Mouse (Mus musculus) hindbrain, embryonic 11.5 days (tissue): ENCODE data around the gene Glrp1. TPM values are rescaled to one million over a fixed set of nuclear protein-coding genes. Genes with fewer than 3 reads are reported as not detected.

Experiments used
- ATAC-seq: fragments of 200-750 bp; cut with Nextera tagmentation; 2 replicates; pipeline ENCODE4 v1.8.0; 2017; ENCODE audit warnings: mild to moderate bottlenecking, moderate TSS enrichment, moderate library complexity; ENCODE audit not compliant: low FRiP score
- DNase-seq: peaks from one replicate; pipeline ENCODE4 v3.0.0-alpha.2; 2015; ENCODE audit warnings: low spot score
- H3K27ac ChIP-seq: fragments of 300-500 bp; sonication (generic); 2 replicates; pipeline ENCODE4 v1.5.1; 2014; ENCODE audit warnings: mild to moderate bottlenecking, low read depth, low read length
- H3K27me3 ChIP-seq: fragments of 300-500 bp; sonication (generic); 2 replicates; pipeline ENCODE4 v1.6.1; 2014; ENCODE audit warnings: mild to moderate bottlenecking, low read length, moderate library complexity, mixed read lengths; ENCODE audit not compliant: control insufficient read depth, insufficient read depth
- H3K36me3 ChIP-seq: fragments of 300-500 bp; sonication (generic); 2 replicates; pipeline ENCODE4 v1.6.1; 2014; ENCODE audit warnings: mild to moderate bottlenecking, low read length, moderate library complexity, mixed read lengths; ENCODE audit not compliant: control insufficient read depth, insufficient read depth
- H3K4me1 ChIP-seq: fragments of 300-500 bp; sonication (generic); replicated peaks from 2 replicates; pipeline ENCODE4 v1.6.1; 2014; ENCODE audit warnings: low read length, mixed read lengths; ENCODE audit not compliant: control insufficient read depth, insufficient read depth
- H3K4me2 ChIP-seq: fragments of 300-500 bp; sonication (generic); replicated peaks from 2 replicates; pipeline ENCODE4 v1.6.1; 2014; ENCODE audit warnings: mild to moderate bottlenecking, low read depth, low read length
- H3K4me3 ChIP-seq: fragments of 300-500 bp; sonication (generic); 2 replicates; pipeline ENCODE4 v1.5.1; 2014; ENCODE audit warnings: low read depth, low read length
- H3K9ac ChIP-seq: fragments of 300-500 bp; sonication (generic); 2 replicates; pipeline ENCODE4 v1.6.1; 2014; ENCODE audit warnings: low read depth, low read length
- H3K9me3 ChIP-seq: fragments of 300-500 bp; sonication (generic); 2 replicates; pipeline ENCODE4 v1.6.1; 2016; ENCODE audit warnings: low read length; ENCODE audit not compliant: control insufficient read depth
- WGBS: fragments of 180-500 bp; shearing (Covaris S2); extraction: QIAGEN DNeasy Blood & Tissue Kit; methylation state at CpG from one replicate; pipeline ENCODE4 v1.1.7; 2014; 5-methylcytosine and 5-hydroxymethylcytosine counted together
- polyA plus RNA-seq: library from polyadenylated mRNA; unstranded; fragments of >200 nt; fragmentation: Nextera tagmentation; extraction: Ambion mirVana; gene quantifications from 2 replicates; pipeline ENCODE4 v1.2.1, GENCODE M21; 2014

The Glrp1 gene
- polyA plus RNA-seq, 1 experiment from 2014 or later = not detected

GRCm38 (mm10) chr1:88488957-88489356, 20.9 kb downstream of the Glrp1 start:
- no peak overlapping the region for H3K9ac ChIP-seq
- no peak overlapping the region for H3K27ac ChIP-seq
- no peaks in the 10 kb centered on the region for H3K4me1 ChIP-seq
- WGBS = 77% methylated on average over 4 of the region's 4 CpGs
- no peak overlapping the region for H3K4me3 ChIP-seq
- H3K27me3 ChIP-seq = no peaks in the 10 kb centered on the region
- H3K36me3 ChIP-seq = no peaks in the 10 kb centered on the region
- no peak for ATAC-seq
- no peak for DNase-seq
- no peaks in the 10 kb centered on the region for H3K9me3 ChIP-seq
- H3K4me2 ChIP-seq = no peak overlapping the region

- 78% methylated on average over 4 of the region's 4 CpGs for WGBS
- no peaks in the 10 kb centered on the region for H3K27me3 ChIP-seq
- ATAC-seq (no peak), DNase-seq (no peak)
- H3K9ac ChIP-seq = no peak overlapping the region
- H3K4me3 ChIP-seq = no peak overlapping the region
- H3K27ac ChIP-seq = no peak overlapping the region
- H3K4me1 ChIP-seq = no peaks in the 10 kb centered on the region
- no peak overlapping the region for H3K4me2 ChIP-seq
- H3K9me3 ChIP-seq = no peaks in the 10 kb centered on the region
- H3K36me3 ChIP-seq = no peaks in the 10 kb centered on the region
Observed at GRCm38 (mm10) chr1:88486336-88486735, 23.5 kb downstream of the Glrp1 start.

- no peaks in the 10 kb centered on the region for H3K27me3 ChIP-seq
- H3K36me3 ChIP-seq = no peaks in the 10 kb centered on the region
- H3K4me3 ChIP-seq = no peak overlapping the region
- no peak overlapping the region for H3K27ac ChIP-seq
- H3K9ac ChIP-seq = no peak overlapping the region
- no peaks in the 10 kb centered on the region for H3K9me3 ChIP-seq
- H3K4me1 ChIP-seq = no peaks in the 10 kb centered on the region
- DNase-seq (no peak), ATAC-seq (no peak)
- H3K4me2 ChIP-seq = no peak overlapping the region
- WGBS = 82% methylated on average over 4 of the region's 4 CpGs
Observed at GRCm38 (mm10) chr1:88484059-88484458, 25.8 kb downstream of the Glrp1 start.

GRCm38 (mm10) chr1:88482142-88483099, 27.4 kb downstream of the Glrp1 start:
- Histone ChIP-seq H3K9me3 (no peaks in the 10 kb centered on the region), H3K4me3 (no peak overlapping the region), H3K4me2 (no peak overlapping the region), H3K36me3 (no peaks in the 10 kb centered on the region), H3K4me1 (no peaks in the 10 kb centered on the region), H3K27me3 (no peaks in the 10 kb centered on the region), H3K27ac (no peak overlapping the region), H3K9ac (no peak overlapping the region)
- DNase-seq (no peak), ATAC-seq (no peak)
- 71% methylated on average over 17 of the region's 17 CpGs for WGBS

- H3K4me1 ChIP-seq = no peaks in the 10 kb centered on the region
- no peak overlapping the region for H3K27ac ChIP-seq
- no peak overlapping the region for H3K4me2 ChIP-seq
- no peak overlapping the region for H3K4me3 ChIP-seq
- no peaks in the 10 kb centered on the region for H3K27me3 ChIP-seq
- ATAC-seq = no peak
- no peaks in the 10 kb centered on the region for H3K9me3 ChIP-seq
- no peak overlapping the region for H3K9ac ChIP-seq
- no peaks in the 10 kb centered on the region for H3K36me3 ChIP-seq
- DNase-seq = no peak
- WGBS = 72% methylated on average over 8 of the region's 8 CpGs
Observed at GRCm38 (mm10) chr1:88480594-88480993, 29.3 kb downstream of the Glrp1 start.

- H3K9ac ChIP-seq = no peak overlapping the region
- no peak overlapping the region for H3K4me3 ChIP-seq
- no peaks in the 10 kb centered on the region for H3K27me3 ChIP-seq
- WGBS = 8% methylated on average over 2 of the region's 2 CpGs
- no peak overlapping the region for H3K27ac ChIP-seq
- ATAC-seq (peak; percentile 30; the same call in 1 of the 2 replicates), DNase-seq (peak; percentile 36)
- no peaks in the 10 kb centered on the region for H3K4me1 ChIP-seq
- H3K9me3 ChIP-seq = no peaks in the 10 kb centered on the region
- H3K36me3 ChIP-seq = no peaks in the 10 kb centered on the region
- H3K4me2 ChIP-seq = no peak overlapping the region
Observed at GRCm38 (mm10) chr1:88478205-88478604, 31.7 kb downstream of the Glrp1 start.

GRCm38 (mm10) chr1:88476554-88477085, 33.2 kb downstream of the Glrp1 start:
- H3K4me3 ChIP-seq = no peak overlapping the region
- no peaks in the 10 kb centered on the region for H3K9me3 ChIP-seq
- no peak for ATAC-seq
- no peak for DNase-seq
- no peak overlapping the region for H3K4me2 ChIP-seq
- H3K36me3 ChIP-seq = no peaks in the 10 kb centered on the region
- H3K9ac ChIP-seq = no peak overlapping the region
- no peaks in the 10 kb centered on the region for H3K4me1 ChIP-seq
- no peak overlapping the region for H3K27ac ChIP-seq
- H3K27me3 ChIP-seq = no peaks in the 10 kb centered on the region
- 87% methylated on average over 20 of the region's 20 CpGs for WGBS

- Histone ChIP-seq H3K4me1 (no peaks in the 10 kb centered on the region), H3K9ac (no peak overlapping the region), H3K27ac (no peak overlapping the region), H3K9me3 (no peaks in the 10 kb centered on the region), H3K4me2 (no peak overlapping the region), H3K36me3 (no peaks in the 10 kb centered on the region), H3K4me3 (no peak overlapping the region), H3K27me3 (no peaks in the 10 kb centered on the region)
- 22% methylated on average over 8 of the region's 8 CpGs for WGBS
- ATAC-seq = no peak
- DNase-seq = peak; percentile 25
Observed at GRCm38 (mm10) chr1:88475502-88475953, 34.3 kb downstream of the Glrp1 start.

GRCm38 (mm10) chr1:88474598-88474997, 35.3 kb downstream of the Glrp1 start:
- Histone ChIP-seq H3K4me3 (no peak overlapping the region), H3K4me1 (no peaks in the 10 kb centered on the region), H3K9me3 (no peaks in the 10 kb centered on the region), H3K27me3 (no peaks in the 10 kb centered on the region), H3K27ac (no peak overlapping the region), H3K9ac (no peak overlapping the region), H3K4me2 (no peak overlapping the region), H3K36me3 (no peaks in the 10 kb centered on the region)
- no peak for ATAC-seq
- no peak for DNase-seq
- WGBS = 44% methylated on average over 7 of the region's 7 CpGs
